Mouse (Mus musculus): ENCODE measurements around the gene Slc6a21.

DNA sequence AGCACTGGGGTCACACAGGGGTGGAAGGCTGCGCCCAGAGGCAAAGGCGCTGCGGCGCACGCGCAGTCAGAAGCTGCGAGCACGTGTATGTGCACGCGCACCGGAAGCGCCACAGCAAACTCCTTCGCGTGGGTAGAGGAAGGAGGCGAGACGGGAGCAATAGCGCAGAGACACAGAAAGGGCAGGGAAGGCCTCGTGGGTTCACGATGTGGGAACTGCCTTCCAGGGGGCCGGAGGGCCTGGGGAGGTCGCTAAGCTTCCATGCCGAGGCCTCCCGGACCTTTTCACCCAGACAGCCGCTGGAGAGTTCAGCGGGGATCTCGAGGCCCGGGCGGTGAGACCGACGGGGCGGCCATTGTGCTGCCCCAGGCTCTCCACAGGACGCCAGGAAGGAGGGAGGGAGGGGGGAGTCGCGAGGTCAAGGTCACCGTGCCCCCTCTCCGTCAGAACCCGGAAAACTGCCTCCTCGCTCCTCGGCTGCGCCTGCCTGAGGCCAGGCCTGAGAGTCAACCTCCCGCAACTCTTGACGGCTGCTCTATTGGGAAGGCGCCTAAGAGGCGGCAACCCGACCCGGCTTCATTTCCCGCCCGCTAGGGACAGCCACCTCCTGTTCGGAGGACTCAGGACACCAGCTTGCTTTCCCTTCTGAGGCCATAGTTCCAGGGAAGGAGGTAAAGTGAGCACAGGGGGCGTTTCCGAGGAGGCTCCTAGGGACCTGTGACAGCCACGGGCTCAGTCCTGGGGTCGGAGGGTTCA is 36.5 kb upstream of the Slc6a21 start, which contains the start of gene Slc6a16:
- TF ChIP-seq CTCF (IDR thresholded peaks at IDR 0.05; ENCODE audit: extremely low read depth, insufficient read depth, insufficient read length, insufficient replicate concordance): no peak
- TF ChIP-seq POLR2A (IDR thresholded peaks at IDR 0.05; ENCODE audit: low read depth, low read length): no peak

Data from spleen, adult 2 months (tissue).